In the genomic region with DNA sequence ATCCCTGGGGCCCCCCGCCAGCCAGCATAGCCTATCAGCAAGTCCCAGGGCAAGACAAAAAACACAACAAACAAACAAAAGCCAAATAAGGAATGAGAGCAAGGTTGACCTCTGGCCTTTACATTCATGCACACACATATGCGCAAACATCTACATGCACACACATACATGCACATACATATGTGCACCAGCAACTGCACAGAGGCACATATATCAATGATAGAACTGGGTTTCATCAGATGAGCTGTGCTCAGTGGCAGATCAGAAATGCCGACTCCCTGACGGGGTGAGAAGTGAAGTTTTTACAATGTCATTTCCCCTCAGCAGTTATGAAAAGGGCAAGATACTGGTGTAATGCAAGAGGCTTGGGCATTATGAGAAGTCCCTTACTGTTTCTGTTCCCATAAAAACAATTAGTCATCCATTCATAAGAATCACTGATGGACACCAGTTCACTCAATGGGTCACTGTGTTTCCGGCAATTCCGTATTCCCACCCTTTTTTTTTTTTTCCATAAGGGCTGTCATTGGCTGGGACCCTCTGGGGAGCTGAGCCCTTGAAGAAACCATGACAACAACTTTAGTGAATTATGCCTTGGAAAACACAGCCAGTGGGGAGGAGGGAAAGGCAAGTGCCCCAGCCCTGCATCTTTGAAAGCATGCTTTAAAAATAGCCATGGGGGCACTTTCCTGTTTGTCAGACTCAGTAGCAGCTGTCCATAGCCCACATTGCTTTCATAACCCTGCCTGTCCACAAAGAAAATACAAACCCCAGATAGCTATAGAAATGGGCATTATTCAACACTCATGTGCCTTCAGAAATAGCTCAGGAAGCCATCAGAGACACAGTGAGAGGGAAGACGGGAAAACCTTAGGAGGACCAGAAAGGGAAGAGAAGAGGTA, we compare ENCODE assay signal across 11 mouse cellular contexts.
DNase-seq lines count a peak whose midpoint lies in the region; ATAC-seq and TF ChIP-seq lines count a peak whose summit lies in the region.
"Had no signal": no experiment of that assay in that cellular context is flagged by ENCODE, and none has a peak within 500 bp of the region (broad histone marks: within the 10 kb centered on the region; RNA-seq: fewer than 3 reads in every experiment).

No protein-coding gene starts in this region.

- H3K4me2 ChIP-seq in heart, embryonic 11.5 days: no peak overlapping the region
- H3K4me2 ChIP-seq in midbrain, embryonic 12.5 days (replicated peaks): no peak overlapping the region
- H3K4me2 ChIP-seq: limb, embryonic 12.5 days had no signal

- H3K36me3 ChIP-seq in heart, embryonic 11.5 days (ENCODE audit: control insufficient read depth, insufficient read depth, low read length): no peaks in the 10 kb centered on the region
- H3K36me3 ChIP-seq in midbrain, embryonic 12.5 days: no peaks in the 10 kb centered on the region
- H3K36me3 ChIP-seq: limb, embryonic 12.5 days had no signal

- no peaks in the 10 kb centered on the region for H3K9me3 ChIP-seq in heart, embryonic 11.5 days (replicated peaks; ENCODE audit: control insufficient read depth, low read length)
- no peaks in the 10 kb centered on the region for H3K9me3 ChIP-seq in midbrain, embryonic 12.5 days
- H3K9me3 ChIP-seq: limb, embryonic 12.5 days had no signal

- no peak overlapping the region for H3K4me3 ChIP-seq in heart, embryonic 11.5 days (ENCODE audit: low read depth, low read length)
- H3K4me3 ChIP-seq in midbrain, embryonic 12.5 days: no peak overlapping the region
- H3K4me3 ChIP-seq in left cerebral cortex, adult 2 months: no peak overlapping the region
- H3K4me3 ChIP-seq: limb, embryonic 12.5 days had no signal

- H3K4me1 ChIP-seq in heart, embryonic 11.5 days (ENCODE audit: control insufficient read depth, insufficient read depth, low read length): peaks cover 8% of the 10 kb centered on the region; the same call in 1 of the 2 replicates
- peaks cover 17% of the 10 kb centered on the region for H3K4me1 ChIP-seq in midbrain, embryonic 12.5 days

- intact Hi-C loops in heart, postnatal 25 days (cut with DNase I): no loop called here
- intact Hi-C loops in left cerebral cortex, adult 2 months (cut with DNase I): no loop called here

- no peak overlapping the region for H3K9ac ChIP-seq in heart, embryonic 11.5 days (ENCODE audit: low read depth, low read length)
- H3K9ac ChIP-seq in midbrain, embryonic 12.5 days (replicated peaks): no peak overlapping the region
- H3K9ac ChIP-seq: limb, embryonic 12.5 days had no signal

- WGBS in heart, embryonic 11.5 days (ENCODE audit: insufficient replicate concordance): 65% methylated on average over 7 of the region's 7 CpGs
- 67% methylated on average over 7 of the region's 7 CpGs for WGBS in midbrain, embryonic 12.5 days

- ATAC-seq in heart, embryonic 11.5 days (replicated peaks; ENCODE audit: insufficient number of reproducible peaks, low FRiP score, low TSS enrichment): no peak
- no peak for ATAC-seq in midbrain, embryonic 12.5 days (ENCODE audit: low FRiP score, low read depth)
- ATAC-seq: activated CD4-positive, CD25-positive, alpha-beta regulatory T cell, adult 4 months had no signal

- no peak for TF ChIP-seq POLR2A in brain, embryonic 14.5 days (IDR thresholded peaks at IDR 0.05; ENCODE audit: borderline replicate concordance, extremely low read depth, insufficient read depth, insufficient read length, poor library complexity, severe bottlenecking)

- H3K27ac ChIP-seq in heart, embryonic 11.5 days (ENCODE audit: low read depth, low read length): no peak overlapping the region
- peak overlapping the region; percentile 30; the same call in 1 of the 2 replicates for H3K27ac ChIP-seq in midbrain, embryonic 12.5 days (replicated peaks)
- H3K27ac ChIP-seq in left cerebral cortex, adult 2 months: no peak overlapping the region
- H3K27ac ChIP-seq: limb, embryonic 12.5 days had no signal

- H3K27me3 ChIP-seq in heart, embryonic 11.5 days (ENCODE audit: control insufficient read depth, insufficient read depth, low read length): no peaks in the 10 kb centered on the region
- H3K27me3 ChIP-seq in midbrain, embryonic 12.5 days: no peaks in the 10 kb centered on the region
- H3K27me3 ChIP-seq: limb, embryonic 12.5 days had no signal

- peak; percentile 20 to 57 for DNase-seq in heart, adult 18-20 months
- DNase-seq in brain, embryonic 14.5 days (ENCODE audit: low read depth): peak; percentile 79
- peak; percentile 4 for DNase-seq in heart, postnatal 25 days (ENCODE audit: low spot score)
- no peak for DNase-seq in left cerebral cortex, adult 2 months (ENCODE audit: extremely low spot score in 1 of 2, low spot score in 2 of 2)
- no peak for DNase-seq in gastrocnemius, postnatal 25 days
- no peak for DNase-seq in right cerebral cortex, adult 2 months (ENCODE audit: low spot score in 2 of 2)
- DNase-seq: thymus, adult 2 months had no signal

- TF ChIP-seq CTCF in brain, embryonic 14.5 days (IDR thresholded peaks at IDR 0.05; ENCODE audit: borderline replicate concordance, extremely low read depth, insufficient read depth, insufficient read length): no peak
- TF ChIP-seq CTCF in left cerebral cortex, adult 2 months (IDR thresholded peaks at IDR 0.05): no peak

Comparison
In these comparisons a context has a peak if more than half of its experiments do, and no peak if none do; other contexts are left out.
1. DNase-seq: peak in heart, adult 18-20 months (2 of 2), brain, embryonic 14.5 days (single experiment) and heart, postnatal 25 days (single experiment); none in left cerebral cortex, adult 2 months (0 of 2), gastrocnemius, postnatal 25 days (single experiment) and right cerebral cortex, adult 2 months (0 of 2).